Mouse (Mus musculus) retina, embryonic 14.5 days (tissue): ENCODE measurements around the gene Umad1.
"Not testable (repeated sequence)": the region's sequence is repeated elsewhere in the genome, so short reads cannot be mapped to it uniquely, and the experiment has no call there.

Experiments used
- DNase-seq: peaks from one replicate; pipeline ENCODE4 v3.0.0-alpha.2; 2015; ENCODE audit warnings: low spot score

Gene Umad1

GRCm38 (mm10) chr6:8316201-8316600 lies 57.1 kb downstream of the Umad1 start:
- DNase-seq: no peak

- DNase-seq: no peak
These were observed 60.5 kb downstream of the Umad1 start for GRCm38 (mm10) chr6:8319591-8319990.

- not testable (repeated sequence) for DNase-seq
These were observed 72.4 kb downstream of the Umad1 start for GRCm38 (mm10) chr6:8331496-8331895.

GRCm38 (mm10) chr6:8333380-8333779 lies 74.3 kb downstream of the Umad1 start:
- no peak for DNase-seq

GRCm38 (mm10) chr6:8336487-8337390 lies 77.7 kb downstream of the Umad1 start:
- DNase-seq: no peak

GRCm38 (mm10) chr6:8339453-8339852 lies 80.4 kb downstream of the Umad1 start:
- DNase-seq: no peak

- DNase-seq: no peak
These were observed 84.2 kb downstream of the Umad1 start for GRCm38 (mm10) chr6:8343271-8343670.

GRCm38 (mm10) chr6:8345219-8345856 lies 86.2 kb downstream of the Umad1 start:
- DNase-seq: no peak

GRCm38 (mm10) chr6:8347154-8347553 lies 88.1 kb downstream of the Umad1 start:
- DNase-seq: no peak

GRCm38 (mm10) chr6:8348344-8348743 lies 89.3 kb downstream of the Umad1 start:
- DNase-seq: no peak

GRCm38 (mm10) chr6:8349060-8349670 lies 90.1 kb downstream of the Umad1 start:
- no peak for DNase-seq

- no peak for DNase-seq
These were observed 92.4 kb downstream of the Umad1 start for GRCm38 (mm10) chr6:8351507-8351906.

- DNase-seq: no peak
These were observed 93.6 kb downstream of the Umad1 start for GRCm38 (mm10) chr6:8352533-8353168.

GRCm38 (mm10) chr6:8353461-8353860 lies 94.4 kb downstream of the Umad1 start:
- DNase-seq: no peak

- DNase-seq: no peak
These were observed 95.8 kb downstream of the Umad1 start for GRCm38 (mm10) chr6:8354846-8355245.

- DNase-seq: no peak
These were observed 99.1 kb downstream of the Umad1 start for GRCm38 (mm10) chr6:8358232-8358631.

GRCm38 (mm10) chr6:8358782-8359181 lies 99.7 kb downstream of the Umad1 start:
- peak; percentile 26 for DNase-seq

- DNase-seq: no peak
These were observed 101.7 kb downstream of the Umad1 start for GRCm38 (mm10) chr6:8360805-8361204.

GRCm38 (mm10) chr6:8364033-8364756 lies 105.1 kb downstream of the Umad1 start:
- no peak for DNase-seq

GRCm38 (mm10) chr6:8364757-8365150 lies 105.7 kb downstream of the Umad1 start:
- DNase-seq: no peak

GRCm38 (mm10) chr6:8367675-8368074 lies 108.6 kb downstream of the Umad1 start:
- no peak for DNase-seq
